Mouse (Mus musculus) C2C12 (cell line): ENCODE measurements around the gene Ncam2. TPM values are rescaled to one million over a fixed set of nuclear protein-coding genes. Genes with fewer than 3 reads are reported as not detected.

Source experiments
- H3K27me3 ChIP-seq: one replicate; pipeline ENCODE4 v1.6.1; 2011; ENCODE audit not compliant: control insufficient read depth, insufficient read depth, insufficient read length
- H3K36me3 ChIP-seq: one replicate; pipeline ENCODE4 v1.6.1; 2011; ENCODE audit not compliant: control insufficient read depth, insufficient read depth
- H3K4me3 ChIP-seq: one replicate; pipeline ENCODE4 v1.5.1; 2011; ENCODE audit warnings: mild to moderate bottlenecking, control low read depth; ENCODE audit not compliant: poor library complexity, insufficient read depth, severe bottlenecking
- H3K79me2 ChIP-seq: one replicate; pipeline ENCODE4 v1.6.1; 2011; ENCODE audit not compliant: control insufficient read depth, insufficient read depth
- H3K79me3 ChIP-seq: one replicate; pipeline ENCODE4 v1.6.1; 2011; ENCODE audit warnings: low read depth, control low read depth
- H3ac ChIP-seq: one replicate; pipeline ENCODE3; 2011; ENCODE audit warnings: low read depth; ENCODE audit not compliant: control insufficient read depth, insufficient read length
- CEBPB ChIP-seq: IDR thresholded peaks from one replicate; pipeline ENCODE4 v1.6.1; 2011; ENCODE audit warnings: low read depth, mild to moderate bottlenecking, control low read depth, moderate library complexity
- CTCF ChIP-seq: IDR thresholded peaks from one replicate; pipeline ENCODE4 v1.5.1; 2011; ENCODE audit not compliant: control insufficient read depth, insufficient read depth, insufficient read length
- FOSL1 ChIP-seq: IDR thresholded peaks from one replicate; pipeline ENCODE4 v1.8.0; 2011; ENCODE audit warnings: mild to moderate bottlenecking, low read length; ENCODE audit not compliant: poor library complexity, insufficient read depth, severe bottlenecking
- MAX ChIP-seq: IDR thresholded peaks from one replicate; pipeline ENCODE4 v1.6.1; 2011; ENCODE audit warnings: mild to moderate bottlenecking, control low read depth
- MYOD1 ChIP-seq: IDR thresholded peaks from one replicate; pipeline ENCODE4 v1.6.1; 2011; ENCODE audit warnings: low read depth; ENCODE audit not compliant: control insufficient read depth, insufficient read length
- MYOG ChIP-seq: IDR thresholded peaks from one replicate; pipeline ENCODE4 v1.6.1; 2011; ENCODE audit not compliant: control insufficient read depth, insufficient read length; ENCODE audit errors: extremely low read depth
- USF1 ChIP-seq: IDR thresholded peaks from one replicate; pipeline ENCODE4 v1.6.1; 2011; ENCODE audit warnings: low read depth, mild to moderate bottlenecking, control low read depth, moderate library complexity
- polyA plus RNA-seq: library from polyadenylated mRNA; unstranded; fragments of >200 nt; fragmentation: generic; extraction: Trizol; gene quantifications from one replicate; pipeline ENCODE4 v1.2.1, GENCODE M21; 2012; ENCODE audit warnings: missing spikeins

Gene Ncam2
- polyA plus RNA-seq, 1 experiment: not detected

DNA sequence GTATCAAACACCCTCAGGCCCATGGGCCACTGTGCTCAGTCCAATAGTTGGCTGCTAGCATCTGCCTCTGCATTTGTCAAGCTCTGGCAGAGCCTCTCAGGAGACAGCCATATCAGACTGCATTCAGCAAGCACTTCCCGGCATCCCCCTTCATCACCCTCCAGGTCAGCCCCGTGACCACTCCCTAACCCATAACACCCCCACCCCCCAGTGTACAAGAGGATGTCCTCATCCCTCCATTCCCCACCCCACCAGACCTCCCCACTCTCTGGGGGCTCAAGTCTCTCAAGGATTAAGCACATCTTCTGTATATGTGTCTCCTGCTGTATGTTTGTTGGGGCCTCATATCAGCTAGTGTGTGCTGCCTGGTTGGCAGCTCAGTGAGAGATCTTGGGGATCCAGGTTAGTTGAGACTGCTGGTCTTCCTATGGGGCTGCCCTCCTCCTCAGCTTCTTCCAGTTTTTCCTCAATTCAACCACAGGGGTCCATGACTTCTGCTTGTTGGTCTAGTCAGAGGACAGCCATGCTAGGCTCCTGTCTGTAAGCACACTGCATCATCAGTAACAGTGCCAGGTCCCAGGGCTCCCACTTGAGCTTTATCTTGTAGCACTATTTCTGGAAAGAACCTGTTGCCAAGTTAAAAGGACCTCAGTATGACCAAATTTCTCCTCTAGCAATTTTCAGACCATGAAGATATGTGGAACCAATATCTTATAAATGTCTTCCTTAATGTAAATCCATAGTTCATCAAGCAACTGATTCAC lies 73.3 kb downstream of the Ncam2 start:
- Histone ChIP-seq H3K36me3 (no peaks in the 10 kb centered on the region), H3K79me3 (no peaks in the 10 kb centered on the region), H3ac (no peak overlapping the region), H3K79me2 (no peaks in the 10 kb centered on the region), H3K4me3 (no peak overlapping the region), H3K27me3 (no peaks in the 10 kb centered on the region)
- no peak for TF ChIP-seq MAX
- TF ChIP-seq USF1: no peak
- TF ChIP-seq FOSL1: no peak
- TF ChIP-seq CEBPB: no peak

DNA sequence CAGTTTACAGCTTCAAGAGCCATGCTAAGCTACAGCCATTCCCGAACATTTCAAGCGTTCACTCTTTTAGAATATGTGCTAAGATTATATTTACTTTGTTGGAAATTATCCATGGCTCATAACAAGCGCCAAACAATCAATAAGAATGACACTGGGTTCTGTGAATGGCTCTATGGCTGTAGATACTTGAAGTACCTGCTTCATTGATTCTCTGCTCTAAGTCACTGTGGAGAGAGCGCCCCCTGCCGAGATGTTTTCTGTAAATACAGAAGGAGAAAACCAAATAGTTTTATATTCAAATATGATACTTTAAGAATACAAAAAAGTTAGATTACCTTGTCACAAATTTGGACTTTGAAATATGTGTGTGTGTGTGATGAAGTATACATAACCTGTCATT lies 83.7 kb downstream of the Ncam2 start:
- H3K79me2 ChIP-seq: no peaks in the 10 kb centered on the region
- no peak overlapping the region for H3K4me3 ChIP-seq
- H3K79me3 ChIP-seq: no peaks in the 10 kb centered on the region
- H3K36me3 ChIP-seq: no peaks in the 10 kb centered on the region
- no peak overlapping the region for H3ac ChIP-seq
- TF ChIP-seq FOSL1 (no peak), CEBPB (no peak), MYOD1 (no peak), MYOG (no peak), USF1 (no peak), CTCF (no peak), MAX (no peak)
- H3K27me3 ChIP-seq: no peaks in the 10 kb centered on the region

DNA sequence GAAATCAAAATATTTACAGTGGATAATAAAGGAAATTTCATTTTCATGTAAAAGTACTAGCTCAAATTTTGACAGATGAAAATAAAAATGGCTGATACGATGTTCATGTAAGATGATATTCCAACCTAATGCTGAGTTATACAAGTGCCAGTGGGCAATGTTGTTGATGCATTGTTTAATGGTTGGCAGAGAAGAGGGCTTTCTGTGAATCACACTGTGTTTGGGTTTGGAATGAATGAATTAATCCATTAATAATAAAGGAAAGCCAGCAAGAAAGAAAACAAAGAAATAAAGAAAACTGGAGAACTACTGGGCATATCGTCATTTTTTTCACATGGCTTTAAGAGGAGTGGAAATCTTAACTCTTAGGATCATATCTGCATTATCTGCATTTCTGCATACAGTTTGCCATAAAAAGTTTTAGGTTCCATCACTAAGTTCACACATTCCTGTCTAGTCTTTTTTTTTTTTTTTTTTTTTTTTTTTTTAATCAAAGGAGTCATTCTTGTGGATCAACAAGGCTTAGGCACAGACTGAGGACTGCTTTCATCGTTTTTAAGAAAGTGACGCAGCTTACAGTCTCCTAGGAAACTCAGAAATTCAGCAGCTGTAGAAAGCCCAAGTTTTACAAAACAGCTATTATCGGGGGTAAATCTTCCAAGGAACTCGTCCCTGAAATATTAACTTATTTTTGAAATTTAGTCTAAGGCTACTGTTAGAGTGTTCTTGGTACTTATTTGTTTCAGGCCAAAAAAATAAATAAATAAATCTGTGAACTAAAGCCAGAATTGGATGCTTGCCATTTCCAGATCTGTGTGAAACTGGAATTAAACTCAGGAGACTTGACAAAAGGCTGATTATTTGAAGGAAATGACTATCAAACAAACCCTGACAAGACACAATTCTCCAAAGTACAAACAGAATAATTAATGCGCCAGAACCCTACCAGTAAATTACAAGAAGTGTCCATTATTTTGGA lies 84.7 kb downstream of the Ncam2 start:
- no peaks in the 10 kb centered on the region for H3K36me3 ChIP-seq
- TF ChIP-seq MYOD1 (no peak), MAX (no peak), MYOG (no peak), USF1 (no peak), CTCF (no peak), FOSL1 (no peak), CEBPB (no peak)
- no peaks in the 10 kb centered on the region for H3K79me3 ChIP-seq
- no peaks in the 10 kb centered on the region for H3K27me3 ChIP-seq
- no peak overlapping the region for H3ac ChIP-seq
- no peaks in the 10 kb centered on the region for H3K79me2 ChIP-seq
- H3K4me3 ChIP-seq: no peak overlapping the region

DNA sequence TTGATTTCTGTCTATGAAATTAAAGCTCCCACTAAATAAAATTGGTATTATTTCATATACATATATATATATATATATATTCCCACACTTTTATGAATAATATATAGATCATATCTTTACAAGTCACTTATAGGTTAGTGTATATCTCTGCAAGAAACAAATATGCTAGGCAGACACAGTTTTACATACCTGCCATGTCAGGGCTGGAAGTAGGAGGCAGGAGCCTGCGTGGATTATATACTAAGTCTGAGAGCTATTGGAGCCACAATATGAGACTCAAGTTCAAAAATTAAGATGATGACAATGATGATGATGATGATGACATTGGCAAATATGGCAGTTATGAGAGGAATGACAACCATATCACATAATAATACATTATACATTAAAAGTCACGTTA lies 85.4 kb downstream of the Ncam2 start:
- H3K27me3 ChIP-seq: no peaks in the 10 kb centered on the region
- H3K79me3 ChIP-seq: no peaks in the 10 kb centered on the region
- H3K79me2 ChIP-seq: no peaks in the 10 kb centered on the region
- no peak for TF ChIP-seq USF1
- TF ChIP-seq CEBPB: no peak
- TF ChIP-seq MYOG: no peak
- TF ChIP-seq FOSL1: no peak
- no peak for TF ChIP-seq MYOD1
- TF ChIP-seq CTCF: no peak
- TF ChIP-seq MAX: no peak
- H3K4me3 ChIP-seq: no peak overlapping the region
- no peaks in the 10 kb centered on the region for H3K36me3 ChIP-seq
- no peak overlapping the region for H3ac ChIP-seq

DNA sequence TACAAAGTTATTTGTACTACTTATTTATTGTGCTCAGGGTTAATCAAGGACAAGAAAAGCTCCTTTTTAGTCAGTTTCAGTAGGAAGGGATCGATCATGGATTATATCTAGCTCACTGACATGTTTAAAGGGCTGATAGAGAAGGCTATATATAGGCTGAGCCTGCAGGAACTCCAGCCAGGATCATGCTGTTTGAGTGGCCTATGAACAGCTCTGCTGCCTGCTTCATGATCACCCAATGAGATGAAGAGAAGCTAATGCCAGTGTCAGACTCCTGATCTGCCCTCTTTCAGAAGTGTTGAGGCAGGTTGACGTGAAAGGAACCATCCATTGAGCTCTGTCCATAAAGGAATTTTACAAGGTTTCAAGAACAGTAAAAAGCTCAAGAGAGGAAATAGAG lies 103.3 kb downstream of the Ncam2 start:
- TF ChIP-seq MYOD1 (no peak), CEBPB (no peak), CTCF (no peak), FOSL1 (no peak), USF1 (no peak), MYOG (no peak), MAX (no peak)
- Histone ChIP-seq H3K4me3 (no peak overlapping the region), H3K79me3 (no peaks in the 10 kb centered on the region), H3K36me3 (no peaks in the 10 kb centered on the region), H3ac (no peak overlapping the region), H3K27me3 (no peaks in the 10 kb centered on the region), H3K79me2 (no peaks in the 10 kb centered on the region)
